ENCODE assay signal across 8 mouse cellular contexts in genomic region chr4:115095671-115096434, GRCm38 (mm10). TPM values are rescaled to one million over a fixed set of nuclear protein-coding genes. Genes with fewer than 3 reads are reported as not detected.
DNase-seq lines count a peak whose midpoint lies in the region; ATAC-seq lines count a peak whose summit lies in the region.

No protein-coding gene starts in this region.

- DNase-seq in right cerebral cortex, postnatal 25 days, result peak; percentile 28
- DNase-seq in right cerebral cortex, postnatal 10 days (ENCODE audit: low spot score in 2 of 2), result no peak
- peak; percentile 69 for DNase-seq in embryo, embryonic 10 days (ENCODE audit: low spot score)
- peak; percentile 80 for DNase-seq in kidney, postnatal 14 days
- peak; percentile 88 to 89 for DNase-seq in spleen, postnatal 4 days (ENCODE audit: low spot score in 2 of 2)
- no peak for DNase-seq in gastrocnemius, postnatal 14 days

- peak; percentile 68 for ATAC-seq in heart, embryonic 16.5 days (replicated peaks; ENCODE audit: extremely low read depth, insufficient read depth, low FRiP score)

- H3K27me3 ChIP-seq in heart, embryonic 16.5 days (ENCODE audit: control insufficient read depth, insufficient read depth, low read length), result peaks cover 8% of the 10 kb centered on the region

- H3K9me3 ChIP-seq in heart, embryonic 16.5 days (replicated peaks; ENCODE audit: control insufficient read depth, low read length), result no peaks in the 10 kb centered on the region

- peak overlapping the region; percentile 53 for H3K9ac ChIP-seq in heart, embryonic 16.5 days (ENCODE audit: low read length)

- no peaks in the 10 kb centered on the region for H3K79me2 ChIP-seq in macrophage (ENCODE audit: inconsistent target)

- peaks cover 14% of the 10 kb centered on the region for H3K4me1 ChIP-seq in heart, embryonic 16.5 days (ENCODE audit: control insufficient read depth, insufficient read depth, low read length)

- peak overlapping the region; percentile 56 for H3K4me3 ChIP-seq in heart, embryonic 16.5 days (ENCODE audit: low read length)
- H3K4me3 ChIP-seq in macrophage (ENCODE audit: inconsistent target), result peak overlapping the region; percentile 34

- intact Hi-C loops in gastrocnemius, postnatal 14 days (cut with DNase I; ENCODE audit: low total_unique reads), result no loop called here

- H3K36me3 ChIP-seq in heart, embryonic 16.5 days (ENCODE audit: control insufficient read depth, insufficient read depth), result no peaks in the 10 kb centered on the region
- no peaks in the 10 kb centered on the region for H3K36me3 ChIP-seq in macrophage (ENCODE audit: inconsistent target)

- WGBS in heart, embryonic 16.5 days, result under 1% methylated on average over 31 of the region's 31 CpGs
- 5% methylated on average over 28 of the region's 31 CpGs for WGBS in macrophage (ENCODE audit: missing documents)

- H3K4me2 ChIP-seq in heart, embryonic 16.5 days (ENCODE audit: low read depth, low read length), result peak overlapping the region; percentile 84

- H3K27ac ChIP-seq in heart, embryonic 16.5 days (ENCODE audit: low read length), result no peak overlapping the region
- H3K27ac ChIP-seq in macrophage, result peak overlapping the region; percentile 94

RNA-seq across cellular contexts. Expression of gene Pdzk1ip1, which starts 7.3 kb away (rescaled TPM):
- 1.7 and 4.2 TPM in 2 replicates for polyA plus RNA-seq in heart, embryonic 16.5 days (2015; fragmentation: Nextera tagmentation; extraction: Ambion mirVana)
- total RNA-seq in macrophage (2018; cell fraction: chromatin; rRNA removed), result 100 to 1,000 TPM in 1 of 26 experiments, 10 to 100 TPM in 6, 1 to 10 TPM in 18, not detected in 1; 1.8 to 110 (median 6.1) TPM
- 100 to 1,000 TPM in 9 of 26 experiments, 10 to 100 TPM in 17; 35.2 to 171 (median 71.0) TPM for total RNA-seq in macrophage (2018; cell fraction: cytosol; rRNA removed)
- total RNA-seq in macrophage (2018; cell fraction: nucleus; rRNA removed), result 100 to 1,000 TPM in 1 of 26 experiments, 10 to 100 TPM in 25; 16.5 to 130 (median 27.7) TPM
- polyA plus RNA-seq in macrophage (2018), result 24.4 to 124 TPM (median 41.0 TPM) in 3 replicates
- total RNA-seq in gastrocnemius, postnatal 14 days (2021), result under 1 TPM in 1 of 2 experiments, not detected in 1; 0.57 TPM

RNA-seq across cellular contexts. Expression of gene Cyp4x1, which starts 38.2 kb away (rescaled TPM):
- polyA plus RNA-seq in heart, embryonic 16.5 days (2015; fragmentation: Nextera tagmentation; extraction: Ambion mirVana), result not detected in 2 replicates
- total RNA-seq in macrophage (2018; cell fraction: chromatin; rRNA removed), result not detected
- not detected for total RNA-seq in macrophage (2018; cell fraction: cytosol; rRNA removed)
- total RNA-seq in macrophage (2018; cell fraction: nucleus; rRNA removed), result not detected
- not detected in 3 replicates for polyA plus RNA-seq in macrophage (2018)
- total RNA-seq in gastrocnemius, postnatal 14 days (2021), result not detected

RNA-seq across cellular contexts. Expression of gene Tal1, which starts 39.6 kb away (rescaled TPM):
- polyA plus RNA-seq in heart, embryonic 16.5 days (2015; fragmentation: Nextera tagmentation; extraction: Ambion mirVana), result 0.89 and 1.3 TPM in 2 replicates
- total RNA-seq in macrophage (2018; cell fraction: chromatin; rRNA removed), result 10 to 100 TPM in 16 of 26 experiments, 1 to 10 TPM in 10; 3.0 to 32.6 (median 10.5) TPM
- total RNA-seq in macrophage (2018; cell fraction: cytosol; rRNA removed), result 10 to 100 TPM in 1 of 26 experiments, 1 to 10 TPM in 25; 3.0 to 13.7 (median 5.2) TPM
- 10 to 100 TPM in 13 of 26 experiments, 1 to 10 TPM in 13; 3.2 to 34.5 (median 10.0) TPM for total RNA-seq in macrophage (2018; cell fraction: nucleus; rRNA removed)
- polyA plus RNA-seq in macrophage (2018), result 3.6 to 11.5 TPM (median 5.3 TPM) in 3 replicates
- total RNA-seq in gastrocnemius, postnatal 14 days (2021), result 1 to 10 TPM; 1.9 to 2.5 TPM

Comparison
In these comparisons a context has a peak if more than half of its experiments do, and no peak if none do; other contexts are left out.
1. DNase-seq: peak in right cerebral cortex, postnatal 25 days (single experiment), embryo, embryonic 10 days (single experiment), kidney, postnatal 14 days (single experiment) and spleen, postnatal 4 days (2 of 2); none in right cerebral cortex, postnatal 10 days (0 of 2) and gastrocnemius, postnatal 14 days (single experiment).